Mouse (Mus musculus) hindbrain, embryonic 15.5 days (tissue): ENCODE results near the gene Zc3h12d. TPM values are rescaled to one million over a fixed set of nuclear protein-coding genes. Genes with fewer than 3 reads are reported as not detected.

ENCODE experiments used
- ATAC-seq: fragments of 200-750 bp; cut with Nextera tagmentation; 2 replicates; pipeline ENCODE4 v1.8.0; 2017; ENCODE audit warnings: low read depth, moderate number of reproducible peaks, moderate TSS enrichment; ENCODE audit not compliant: low FRiP score
- H3K27ac ChIP-seq: fragments of 300-500 bp; sonication (generic); replicated peaks from 2 replicates; pipeline ENCODE4 v1.5.1; 2015; ENCODE audit warnings: mild to moderate bottlenecking, inconsistent platforms
- H3K27me3 ChIP-seq: fragments of 300-500 bp; sonication (generic); 2 replicates; pipeline ENCODE4 v1.6.1; 2015; ENCODE audit warnings: control low read depth, inconsistent platforms
- H3K36me3 ChIP-seq: fragments of 300-500 bp; sonication (generic); 2 replicates; pipeline ENCODE4 v1.6.1; 2015; ENCODE audit warnings: control low read depth, inconsistent platforms
- H3K4me1 ChIP-seq: fragments of 300-500 bp; sonication (generic); replicated peaks from 2 replicates; pipeline ENCODE4 v1.6.1; 2015; ENCODE audit warnings: control low read depth, inconsistent platforms
- H3K4me2 ChIP-seq: fragments of 300-500 bp; sonication (generic); 2 replicates; pipeline ENCODE4 v1.6.1; 2015; ENCODE audit warnings: moderate library complexity, mild to moderate bottlenecking, inconsistent platforms
- H3K4me3 ChIP-seq: fragments of 300-500 bp; sonication (generic); 2 replicates; pipeline ENCODE4 v1.5.1; 2015; ENCODE audit warnings: mild to moderate bottlenecking, inconsistent platforms
- H3K9ac ChIP-seq: fragments of 300-500 bp; sonication (generic); 2 replicates; pipeline ENCODE4 v1.6.1; 2015; ENCODE audit warnings: inconsistent platforms
- H3K9me3 ChIP-seq: fragments of 300-500 bp; sonication (generic); 2 replicates; pipeline ENCODE4 v1.6.1; 2016; ENCODE audit warnings: control low read depth, inconsistent platforms
- WGBS: fragments of 180-500 bp; shearing (Covaris S2); methylation state at CpG from one replicate; pipeline ENCODE4 v1.1.7; 2015; 5-methylcytosine and 5-hydroxymethylcytosine counted together
- polyA plus RNA-seq: library from polyadenylated mRNA; unstranded; fragments of >200 nt; fragmentation: Nextera tagmentation; extraction: Ambion mirVana; gene quantifications from 2 replicates; pipeline ENCODE4 v1.2.1, GENCODE M21; 2015

The Zc3h12d gene
- polyA plus RNA-seq, 1 experiment from 2014 or later, result 0.22 TPM

DNA sequence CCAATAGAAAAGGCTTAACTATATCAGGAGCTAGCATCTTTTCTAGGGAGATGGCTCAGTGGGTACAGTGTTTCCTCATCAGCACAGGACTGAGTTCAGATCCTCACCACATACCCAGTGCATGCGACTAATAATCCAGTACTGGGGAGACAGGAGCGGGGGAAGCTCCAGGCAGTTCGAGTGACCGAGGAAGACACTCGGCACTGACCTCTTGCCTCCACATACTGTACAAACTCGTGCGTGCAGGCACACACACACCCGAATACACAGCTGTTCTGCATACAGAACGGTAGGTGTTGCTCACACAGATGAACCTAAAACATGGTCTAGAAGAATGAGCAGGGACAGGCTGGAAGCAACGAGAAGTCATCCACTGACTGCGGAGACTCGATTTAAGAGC lies 10.3 kb upstream of the Zc3h12d start:
- H3K27ac ChIP-seq, result no peak overlapping the region
- H3K4me2 ChIP-seq, result no peak overlapping the region
- no peak for ATAC-seq
- H3K4me1 ChIP-seq, result no peaks in the 10 kb centered on the region
- 94% methylated on average over 12 of the region's 12 CpGs for WGBS
- H3K9ac ChIP-seq, result no peak overlapping the region
- H3K36me3 ChIP-seq, result peaks cover 36% of the 10 kb centered on the region
- H3K4me3 ChIP-seq, result no peak overlapping the region
- H3K9me3 ChIP-seq, result no peaks in the 10 kb centered on the region
- no peaks in the 10 kb centered on the region for H3K27me3 ChIP-seq

GRCm38 (mm10) chr10:7824663-7825280 lies 7.5 kb upstream of the Zc3h12d start:
- Histone ChIP-seq H3K27me3 (no peaks in the 10 kb centered on the region), H3K27ac (no peak overlapping the region), H3K9me3 (no peaks in the 10 kb centered on the region), H3K36me3 (peaks cover 27% of the 10 kb centered on the region), H3K4me1 (no peaks in the 10 kb centered on the region), H3K4me2 (no peak overlapping the region), H3K9ac (no peak overlapping the region), H3K4me3 (no peak overlapping the region)
- WGBS, result 88% methylated on average over 9 of the region's 9 CpGs
- no peak for ATAC-seq

DNA sequence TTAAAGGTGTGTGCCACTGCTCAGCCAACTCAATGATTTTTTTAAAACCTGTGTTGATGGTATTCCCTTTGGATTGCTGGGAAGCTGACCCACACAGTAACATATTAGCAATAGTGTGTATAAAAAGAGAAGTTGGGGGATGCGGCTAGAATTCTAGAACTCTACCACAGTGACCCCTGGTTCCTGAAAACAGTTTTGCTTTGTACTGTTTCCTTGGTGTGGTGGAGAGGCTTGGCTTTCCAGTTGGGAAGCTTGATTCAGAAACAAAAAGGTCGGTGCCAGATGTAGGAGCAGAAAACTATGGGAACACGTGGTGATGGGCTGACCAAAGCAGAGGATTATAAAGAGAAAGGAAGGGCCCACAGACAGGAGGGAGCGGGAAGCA lies 7.0 kb upstream of the Zc3h12d start:
- H3K27me3 ChIP-seq, result no peaks in the 10 kb centered on the region
- H3K4me1 ChIP-seq, result no peaks in the 10 kb centered on the region
- 93% methylated on average over 4 of the region's 4 CpGs for WGBS

GRCm38 (mm10) chr10:7826106-7826505 lies 6.2 kb upstream of the Zc3h12d start:
- H3K9ac ChIP-seq, result no peak overlapping the region
- H3K9me3 ChIP-seq, result no peaks in the 10 kb centered on the region
- no peaks in the 10 kb centered on the region for H3K4me1 ChIP-seq
- H3K36me3 ChIP-seq, result peaks cover 23% of the 10 kb centered on the region
- no peak overlapping the region for H3K4me3 ChIP-seq
- WGBS, result 94% methylated on average over 9 of the region's 9 CpGs
- H3K4me2 ChIP-seq, result no peak overlapping the region
- H3K27ac ChIP-seq, result no peak overlapping the region
- no peak for ATAC-seq
- H3K27me3 ChIP-seq, result no peaks in the 10 kb centered on the region

More for the DNA sequence above, 7.0 kb upstream of the Zc3h12d start:
- Histone ChIP-seq H3K4me3 (no peak overlapping the region), H3K27ac (no peak overlapping the region), H3K36me3 (peaks cover 27% of the 10 kb centered on the region), H3K9ac (no peak overlapping the region), H3K9me3 (no peaks in the 10 kb centered on the region), H3K4me2 (no peak overlapping the region)
- no peak for ATAC-seq

- Histone ChIP-seq H3K4me3 (no peak overlapping the region), H3K9ac (no peak overlapping the region), H3K27ac (no peak overlapping the region), H3K4me1 (peaks cover 4% of the 10 kb centered on the region; the same call in 1 of the 2 replicates), H3K27me3 (no peaks in the 10 kb centered on the region), H3K36me3 (no peaks in the 10 kb centered on the region), H3K4me2 (no peak overlapping the region), H3K9me3 (no peaks in the 10 kb centered on the region)
- WGBS, result 83% methylated on average over 9 of the region's 9 CpGs
- no peak for ATAC-seq
Measured at GRCm38 (mm10) chr10:7833377-7834165, 1.3 kb downstream of the Zc3h12d start.

DNA sequence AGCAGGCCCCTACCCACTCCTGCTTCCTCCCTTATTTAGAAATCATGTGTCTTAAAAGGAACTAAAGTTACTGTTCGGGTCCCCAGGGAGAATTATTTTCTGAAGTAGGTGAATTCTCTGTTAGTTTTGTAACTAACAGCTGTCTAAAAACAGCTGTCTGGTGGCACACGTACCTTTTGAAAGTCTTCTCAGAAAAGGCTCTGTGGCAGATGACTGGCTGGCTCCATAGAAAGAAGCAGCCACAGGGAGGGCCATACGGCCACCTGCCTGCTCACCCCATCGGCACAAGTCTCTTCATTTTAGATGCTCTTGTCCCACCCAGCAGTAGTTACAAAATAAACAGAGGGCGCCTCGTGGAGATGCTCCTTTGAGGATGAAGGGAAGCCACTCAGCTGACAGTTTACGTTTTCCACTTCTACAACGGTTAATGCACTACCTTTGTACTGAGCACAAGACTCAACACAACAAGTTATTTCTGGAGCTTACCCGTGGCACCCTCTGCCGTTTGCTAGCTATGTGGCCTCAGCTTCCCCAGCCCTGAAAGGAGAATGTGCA lies 2.5 kb downstream of the Zc3h12d start:
- no peak overlapping the region for H3K4me3 ChIP-seq
- H3K27me3 ChIP-seq, result no peaks in the 10 kb centered on the region
- no peak for ATAC-seq
- H3K9ac ChIP-seq, result no peak overlapping the region
- no peaks in the 10 kb centered on the region for H3K9me3 ChIP-seq
- H3K36me3 ChIP-seq, result no peaks in the 10 kb centered on the region
- H3K27ac ChIP-seq, result no peak overlapping the region
- H3K4me2 ChIP-seq, result no peak overlapping the region
- WGBS, result 82% methylated on average over 10 of the region's 10 CpGs
- peaks cover 4% of the 10 kb centered on the region; the same call in 1 of the 2 replicates for H3K4me1 ChIP-seq

GRCm38 (mm10) chr10:7836902-7837301 lies 4.6 kb downstream of the Zc3h12d start:
- WGBS, result 81% methylated on average over 2 of the region's 2 CpGs
- no peak for ATAC-seq
- Histone ChIP-seq H3K36me3 (no peaks in the 10 kb centered on the region), H3K9me3 (no peaks in the 10 kb centered on the region), H3K27ac (no peak overlapping the region), H3K27me3 (no peaks in the 10 kb centered on the region), H3K4me3 (no peak overlapping the region), H3K9ac (no peak overlapping the region), H3K4me1 (peaks cover 2% of the 10 kb centered on the region; the same call in 1 of the 2 replicates), H3K4me2 (no peak overlapping the region)

- WGBS, result 94% methylated on average over 8 of the region's 8 CpGs
- H3K27me3 ChIP-seq, result no peaks in the 10 kb centered on the region
- H3K4me3 ChIP-seq, result no peak overlapping the region
- H3K9ac ChIP-seq, result no peak overlapping the region
- no peaks in the 10 kb centered on the region for H3K36me3 ChIP-seq
- H3K4me1 ChIP-seq, result no peaks in the 10 kb centered on the region
- no peaks in the 10 kb centered on the region for H3K9me3 ChIP-seq
- no peak overlapping the region for H3K27ac ChIP-seq
- H3K4me2 ChIP-seq, result no peak overlapping the region
- no peak for ATAC-seq
Measured at GRCm38 (mm10) chr10:7837446-7837845, 5.2 kb downstream of the Zc3h12d start.

- no peaks in the 10 kb centered on the region for H3K4me1 ChIP-seq
- ATAC-seq, result no peak
- WGBS, result 90% methylated on average over 8 of the region's 8 CpGs
Measured at GRCm38 (mm10) chr10:7838036-7838435, 5.8 kb downstream of the Zc3h12d start.

GRCm38 (mm10) chr10:7838874-7839421 lies 6.7 kb downstream of the Zc3h12d start:
- ATAC-seq, result no peak
- Histone ChIP-seq H3K4me1 (no peaks in the 10 kb centered on the region), H3K9ac (no peak overlapping the region), H3K9me3 (no peaks in the 10 kb centered on the region), H3K4me2 (no peak overlapping the region), H3K27ac (no peak overlapping the region), H3K27me3 (no peaks in the 10 kb centered on the region), H3K4me3 (no peak overlapping the region), H3K36me3 (no peaks in the 10 kb centered on the region)
- WGBS, result 86% methylated on average over 5 of the region's 5 CpGs

More at GRCm38 (mm10) chr10:7838036-7838435, 5.8 kb downstream of the Zc3h12d start:
- no peak overlapping the region for H3K4me2 ChIP-seq
- H3K27ac ChIP-seq, result no peak overlapping the region
- H3K9me3 ChIP-seq, result no peaks in the 10 kb centered on the region
- no peak overlapping the region for H3K9ac ChIP-seq
- H3K36me3 ChIP-seq, result no peaks in the 10 kb centered on the region
- no peaks in the 10 kb centered on the region for H3K27me3 ChIP-seq
- H3K4me3 ChIP-seq, result no peak overlapping the region

- Histone ChIP-seq H3K4me2 (no peak overlapping the region), H3K4me1 (no peaks in the 10 kb centered on the region), H3K36me3 (no peaks in the 10 kb centered on the region), H3K9me3 (no peaks in the 10 kb centered on the region), H3K27me3 (no peaks in the 10 kb centered on the region), H3K4me3 (no peak overlapping the region), H3K27ac (no peak overlapping the region), H3K9ac (no peak overlapping the region)
- no peak for ATAC-seq
- WGBS, result 78% methylated on average over 22 of the region's 22 CpGs
Measured at GRCm38 (mm10) chr10:7839551-7840352, 7.5 kb downstream of the Zc3h12d start.
